Comparison of ENCODE assay signal across 8 mouse cellular contexts in genomic region chr1:24107378-24107777, GRCm38 (mm10). TPM values are rescaled to one million over a fixed set of nuclear protein-coding genes. Genes with fewer than 3 reads are reported as not detected.
A peak's percentile ranks its signal among the peaks of the same experiment; 100 is the strongest.
DNase-seq lines count a peak whose midpoint lies in the region; ATAC-seq and TF ChIP-seq lines count a peak whose summit lies in the region.

No protein-coding gene starts in this region.

- no peaks in the 10 kb centered on the region for H3K27me3 ChIP-seq in C2C12 (ENCODE audit: control insufficient read depth, insufficient read depth, insufficient read length)
- no peaks in the 10 kb centered on the region for H3K27me3 ChIP-seq in hindbrain, embryonic 10.5 days (ENCODE audit: insufficient read depth, poor library complexity, severe bottlenecking)
- H3K27me3 ChIP-seq in midbrain, embryonic 15.5 days (replicated peaks), result no peaks in the 10 kb centered on the region
- H3K27me3 ChIP-seq in forebrain, embryonic 11.5 days (ENCODE audit: control insufficient read depth, insufficient read depth, low read length), result no peaks in the 10 kb centered on the region

- H3K36me3 ChIP-seq in C2C12 (ENCODE audit: control insufficient read depth, insufficient read depth), result no peaks in the 10 kb centered on the region
- no peaks in the 10 kb centered on the region for H3K36me3 ChIP-seq in hindbrain, embryonic 10.5 days
- H3K36me3 ChIP-seq in midbrain, embryonic 15.5 days (replicated peaks), result no peaks in the 10 kb centered on the region
- H3K36me3 ChIP-seq in forebrain, embryonic 11.5 days (ENCODE audit: control insufficient read depth, insufficient read depth, low read length), result no peaks in the 10 kb centered on the region

- intact Hi-C loops in left cerebral cortex, postnatal 4 days (cut with DNase I), result no loop called here

- peak overlapping the region; percentile 39 for H3K4me2 ChIP-seq in midbrain, embryonic 15.5 days
- no peak overlapping the region for H3K4me2 ChIP-seq in forebrain, embryonic 11.5 days (ENCODE audit: low read depth, low read length, severe bottlenecking)

- no peak overlapping the region for H3K9ac ChIP-seq in midbrain, embryonic 15.5 days
- no peak overlapping the region for H3K9ac ChIP-seq in forebrain, embryonic 11.5 days (ENCODE audit: low read length)

- peak; percentile 55 to 80 for DNase-seq in cerebellum, postnatal 14 days
- DNase-seq in cerebellum, adult 11 months, result no peak
- DNase-seq in hindbrain, embryonic 10.5 days (ENCODE audit: low spot score), result peak; percentile 22
- DNase-seq in left cerebral cortex, postnatal 4 days, result peak; percentile 46
- DNase-seq in forebrain, embryonic 11.5 days (ENCODE audit: low spot score), result no peak

- WGBS in hindbrain, embryonic 10.5 days, result 40% methylated on average over 11 of the region's 11 CpGs
- 41% methylated on average over 11 of the region's 11 CpGs for WGBS in midbrain, embryonic 15.5 days
- 68% methylated on average over 11 of the region's 11 CpGs for WGBS in forebrain, embryonic 11.5 days

- peak; percentile 56; the same call in 1 of the 2 replicates for ATAC-seq in midbrain, embryonic 15.5 days (replicated peaks)
- no peak for ATAC-seq in erythroid progenitor cell, adult 5-6 weeks (replicated peaks; ENCODE audit: low FRiP score, poor library complexity, severe bottlenecking)
- ATAC-seq in forebrain, embryonic 11.5 days (replicated peaks; ENCODE audit: low FRiP score), result no peak

- H3K79me3 ChIP-seq in C2C12 (ENCODE audit: low read depth), result no peaks in the 10 kb centered on the region

- H3K27ac ChIP-seq in hindbrain, embryonic 10.5 days, result 0 out of 2 replicates have a peak overlapping the region, but pooled peaks have one; percentile 35
- H3K27ac ChIP-seq in midbrain, embryonic 15.5 days, result no peak overlapping the region
- H3K27ac ChIP-seq in forebrain, embryonic 11.5 days (ENCODE audit: low read depth, low read length), result no peak overlapping the region

- TF ChIP-seq CTCF in C2C12 (IDR thresholded peaks at IDR 0.05; ENCODE audit: control insufficient read depth, insufficient read depth, insufficient read length), result no peak

- 0 out of 2 replicates have a peak, but pooled peaks cover 9% of the 10 kb centered on the region for H3K4me1 ChIP-seq in hindbrain, embryonic 10.5 days (replicated peaks)
- peaks cover 8% of the 10 kb centered on the region; the same call in 1 of the 2 replicates for H3K4me1 ChIP-seq in midbrain, embryonic 15.5 days
- no peaks in the 10 kb centered on the region for H3K4me1 ChIP-seq in forebrain, embryonic 11.5 days (replicated peaks; ENCODE audit: control insufficient read depth, insufficient read depth, low read length)

- H3ac ChIP-seq in C2C12 (ENCODE audit: control insufficient read depth, insufficient read length, low read depth), result no peak overlapping the region

- H3K79me2 ChIP-seq in C2C12 (ENCODE audit: control insufficient read depth, insufficient read depth), result no peaks in the 10 kb centered on the region

- H3K9me3 ChIP-seq in hindbrain, embryonic 10.5 days, result no peaks in the 10 kb centered on the region
- H3K9me3 ChIP-seq in midbrain, embryonic 15.5 days, result no peaks in the 10 kb centered on the region
- H3K9me3 ChIP-seq in forebrain, embryonic 11.5 days (ENCODE audit: control insufficient read depth, low read length), result no peaks in the 10 kb centered on the region

- no peak overlapping the region for H3K4me3 ChIP-seq in C2C12 (ENCODE audit: insufficient read depth, poor library complexity, severe bottlenecking)
- H3K4me3 ChIP-seq in hindbrain, embryonic 10.5 days, result no peak overlapping the region
- no peak overlapping the region for H3K4me3 ChIP-seq in midbrain, embryonic 15.5 days
- H3K4me3 ChIP-seq in forebrain, embryonic 11.5 days (ENCODE audit: low read depth, low read length), result no peak overlapping the region

TF ChIP-seq in C2C12, 6 proteins besides CTCF, POLR2A, EP300 and RAD21:
- TF ChIP-seq FOSL1 (IDR thresholded peaks at IDR 0.05; ENCODE audit: insufficient read depth, low read length, poor library complexity, severe bottlenecking) (no peak), CEBPB (IDR thresholded peaks at IDR 0.05; ENCODE audit: low read depth) (peak; percentile 60)

RNA-seq across cellular contexts. Expression of gene Fam135a, which starts 7.2 kb away (rescaled TPM):
- polyA plus RNA-seq in C2C12 (2012; fragmentation: generic; extraction: Trizol), result 3.9 TPM
- 24.5 and 36.0 TPM in 2 replicates for polyA plus RNA-seq in hindbrain, embryonic 10.5 days (2016; fragmentation: Nextera tagmentation; extraction: Ambion mirVana)
- total RNA-seq in left cerebral cortex, postnatal 4 days (2021), result 10 to 100 TPM; 42.8 to 43.2 TPM
- polyA plus RNA-seq in midbrain, embryonic 15.5 days (2015; fragmentation: Nextera tagmentation; extraction: Ambion mirVana), result 23.9 and 27.7 TPM in 2 replicates
- total RNA-seq in erythroid progenitor cell, adult 5-6 weeks (2015; ENCODE audit: low replicate concordance), result not detected in 2 replicates
- total RNA-seq in erythroid progenitor cell, adult 5-6 weeks (2017; ENCODE audit: low replicate concordance), result not detected in 2 replicates
- polyA plus RNA-seq in forebrain, embryonic 11.5 days (2014; fragmentation: Nextera tagmentation; extraction: Ambion mirVana), result 31.4 and 44.9 TPM in 2 replicates

Comparison
In these comparisons a context has a peak if more than half of its experiments do, and no peak if none do; other contexts are left out.
1. DNase-seq: peak in cerebellum, postnatal 14 days (2 of 2), hindbrain, embryonic 10.5 days (single experiment) and left cerebral cortex, postnatal 4 days (single experiment); none in cerebellum, adult 11 months (single experiment) and forebrain, embryonic 11.5 days (single experiment).